Mouse (Mus musculus): ENCODE data around the gene Ccdc9b. TPM values are rescaled to one million over a fixed set of nuclear protein-coding genes. Genes with fewer than 3 reads are reported as not detected.

The Ccdc9b gene
- polyA plus RNA-seq, 1 experiment from 2014 or later = 1.0 TPM

DNA sequence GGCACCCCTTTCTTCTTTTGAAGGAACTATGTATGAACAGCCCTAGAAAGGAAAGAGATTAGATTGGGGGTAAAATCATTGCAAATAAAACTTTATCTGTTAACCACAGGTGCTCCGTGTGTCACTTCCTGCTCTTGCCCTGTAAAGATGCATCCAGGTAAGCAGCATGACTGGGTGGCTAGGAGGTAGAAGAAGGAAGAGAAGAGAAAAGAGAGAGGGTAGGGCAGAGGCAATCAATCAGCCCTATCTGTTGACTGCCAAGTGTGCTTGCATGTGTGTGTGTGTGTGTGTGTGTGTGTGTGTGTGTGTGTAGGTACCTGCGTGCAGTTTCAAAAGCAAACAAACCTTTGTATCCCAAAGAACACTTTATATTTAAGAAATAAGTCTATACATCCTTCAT lies 12.1 kb upstream of the Ccdc9b start:
- no peak overlapping the region for H3K27ac ChIP-seq (ENCODE audit: low read depth, low read length)
- no peaks in the 10 kb centered on the region for H3K36me3 ChIP-seq (ENCODE audit: control insufficient read depth, insufficient read depth, low read length)
- WGBS (ENCODE audit: insufficient replicate concordance) = 78% methylated on average over 2 of the region's 2 CpGs
- no peak overlapping the region for H3K9ac ChIP-seq (ENCODE audit: low read depth, low read length)
- no peaks in the 10 kb centered on the region for H3K9me3 ChIP-seq (replicated peaks; ENCODE audit: control insufficient read depth, low read length)
- H3K4me2 ChIP-seq = no peak overlapping the region
- ATAC-seq (replicated peaks; ENCODE audit: insufficient number of reproducible peaks, low FRiP score, low TSS enrichment) = no peak
- no peak overlapping the region for H3K4me3 ChIP-seq (ENCODE audit: low read depth, low read length)
- no peaks in the 10 kb centered on the region for H3K27me3 ChIP-seq (ENCODE audit: control insufficient read depth, insufficient read depth, low read length)
- peaks cover 2% of the 10 kb centered on the region; the same call in 1 of the 2 replicates for H3K4me1 ChIP-seq (ENCODE audit: control insufficient read depth, insufficient read depth, low read length)

DNA sequence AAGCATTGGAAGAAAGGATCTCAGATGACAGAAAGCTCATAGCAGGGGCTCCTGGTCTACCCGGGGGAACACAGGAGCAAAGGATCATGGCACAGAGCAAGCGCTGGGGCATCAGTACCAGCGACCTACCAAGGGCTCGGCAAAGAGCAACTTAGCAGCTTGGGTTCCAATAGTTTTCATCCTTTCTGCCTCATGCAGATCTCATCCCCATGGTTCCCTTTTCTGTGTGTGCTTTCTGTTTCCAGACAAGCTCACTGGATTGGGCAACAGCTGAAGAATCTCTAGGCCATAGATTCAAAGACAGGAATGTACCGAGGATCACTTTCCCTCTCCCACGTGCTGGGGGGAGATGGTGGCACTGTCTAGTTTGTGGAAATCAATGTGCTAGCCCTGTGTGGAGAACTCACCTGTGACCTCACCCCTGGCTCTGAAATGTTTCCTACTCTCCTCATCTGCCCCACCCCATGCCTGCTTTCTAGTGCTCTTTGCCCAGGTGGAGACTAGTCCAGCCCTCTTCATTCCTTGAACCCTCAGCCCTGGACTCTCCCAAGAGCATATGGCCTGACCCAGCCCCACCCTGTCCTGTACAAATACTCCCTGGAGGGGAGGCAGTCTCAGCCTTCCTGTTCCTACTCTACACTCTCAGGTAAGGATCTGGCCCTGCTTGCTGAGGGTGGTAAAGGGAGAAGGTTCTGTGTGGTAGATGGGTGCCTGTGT lies 9.9 kb upstream of the Ccdc9b start, which contains the start of gene Phgr1:
Gene Phgr1, plus strand, starts transcription at position 612 of the 717 bp plus-strand sequence.
- Histone ChIP-seq H3K27me3 (ENCODE audit: control insufficient read depth, insufficient read depth, low read length) (no peaks in the 10 kb centered on the region), H3K27ac (ENCODE audit: low read depth, low read length) (no peak within 1 kb of the TSS), H3K9ac (ENCODE audit: low read depth, low read length) (no peak within 1 kb of the TSS), H3K4me1 (ENCODE audit: control insufficient read depth, insufficient read depth, low read length) (no peaks in the 10 kb centered on the region), H3K4me2 (no peak within 1 kb of the TSS), H3K36me3 (ENCODE audit: control insufficient read depth, insufficient read depth, low read length) (no peaks in the 10 kb centered on the region), H3K9me3 (replicated peaks; ENCODE audit: control insufficient read depth, low read length) (no peaks in the 10 kb centered on the region), H3K4me3 (ENCODE audit: low read depth, low read length) (no peak within 1 kb of the TSS)
- 75% methylated on average over 6 of the region's 6 CpGs for WGBS (ENCODE audit: insufficient replicate concordance)
- no peak; the same call in 1 of the 2 replicates for ATAC-seq (replicated peaks; ENCODE audit: insufficient number of reproducible peaks, low FRiP score, low TSS enrichment)

- peaks cover 24% of the 10 kb centered on the region for H3K4me1 ChIP-seq (ENCODE audit: control insufficient read depth, insufficient read depth, low read length)
- H3K9me3 ChIP-seq (replicated peaks; ENCODE audit: control insufficient read depth, low read length) = no peaks in the 10 kb centered on the region
These were observed 3.9 kb upstream of the Ccdc9b start for GRCm38 (mm10) chr2:118766041-118767033.

DNA sequence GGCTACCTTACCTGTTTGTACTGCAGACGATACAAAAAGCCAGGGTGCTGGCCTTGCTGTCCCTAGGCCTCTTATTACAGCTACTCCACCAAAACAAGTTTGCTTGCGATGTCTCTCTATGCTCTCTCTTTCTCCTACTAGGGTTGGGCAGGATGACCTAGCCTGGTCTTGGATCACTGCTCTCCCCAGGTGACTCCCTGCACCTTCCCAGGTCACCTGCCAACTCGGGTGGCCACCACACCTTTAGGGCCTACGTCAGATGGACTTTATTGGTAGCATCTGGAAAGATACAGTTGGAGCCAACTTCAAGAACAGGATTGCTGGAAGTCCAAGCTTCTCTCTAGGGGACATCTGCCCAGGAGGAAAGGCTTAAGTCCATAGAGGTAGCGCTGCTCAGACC lies 2.4 kb upstream of the Ccdc9b start:
- H3K27me3 ChIP-seq (ENCODE audit: control insufficient read depth, insufficient read depth, low read length) = peaks cover 6% of the 10 kb centered on the region; the same call in 1 of the 2 replicates
- H3K4me2 ChIP-seq = no peak overlapping the region
- no peak overlapping the region for H3K4me3 ChIP-seq (ENCODE audit: low read depth, low read length)
- H3K36me3 ChIP-seq (ENCODE audit: control insufficient read depth, insufficient read depth, low read length) = no peaks in the 10 kb centered on the region
- no peak for ATAC-seq (replicated peaks; ENCODE audit: insufficient number of reproducible peaks, low FRiP score, low TSS enrichment)
- no peaks in the 10 kb centered on the region for H3K9me3 ChIP-seq (replicated peaks; ENCODE audit: control insufficient read depth, low read length)
- WGBS (ENCODE audit: insufficient replicate concordance) = 77% methylated on average over 5 of the region's 5 CpGs
- H3K9ac ChIP-seq (ENCODE audit: low read depth, low read length) = no peak overlapping the region
- H3K4me1 ChIP-seq (ENCODE audit: control insufficient read depth, insufficient read depth, low read length) = peaks cover 32% of the 10 kb centered on the region
- no peak overlapping the region for H3K27ac ChIP-seq (ENCODE audit: low read depth, low read length)

More at GRCm38 (mm10) chr2:118766041-118767033, 3.9 kb upstream of the Ccdc9b start:
- 64% methylated on average over 10 of the region's 10 CpGs for WGBS (ENCODE audit: insufficient replicate concordance)
- no peaks in the 10 kb centered on the region for H3K36me3 ChIP-seq (ENCODE audit: control insufficient read depth, insufficient read depth, low read length)
- no peak for ATAC-seq (replicated peaks; ENCODE audit: insufficient number of reproducible peaks, low FRiP score, low TSS enrichment)
- H3K27ac ChIP-seq (ENCODE audit: low read depth, low read length) = no peak overlapping the region
- H3K4me3 ChIP-seq (ENCODE audit: low read depth, low read length) = no peak overlapping the region
- no peak overlapping the region for H3K9ac ChIP-seq (ENCODE audit: low read depth, low read length)
- H3K4me2 ChIP-seq = no peak overlapping the region
- H3K27me3 ChIP-seq (ENCODE audit: control insufficient read depth, insufficient read depth, low read length) = no peaks in the 10 kb centered on the region

DNA sequence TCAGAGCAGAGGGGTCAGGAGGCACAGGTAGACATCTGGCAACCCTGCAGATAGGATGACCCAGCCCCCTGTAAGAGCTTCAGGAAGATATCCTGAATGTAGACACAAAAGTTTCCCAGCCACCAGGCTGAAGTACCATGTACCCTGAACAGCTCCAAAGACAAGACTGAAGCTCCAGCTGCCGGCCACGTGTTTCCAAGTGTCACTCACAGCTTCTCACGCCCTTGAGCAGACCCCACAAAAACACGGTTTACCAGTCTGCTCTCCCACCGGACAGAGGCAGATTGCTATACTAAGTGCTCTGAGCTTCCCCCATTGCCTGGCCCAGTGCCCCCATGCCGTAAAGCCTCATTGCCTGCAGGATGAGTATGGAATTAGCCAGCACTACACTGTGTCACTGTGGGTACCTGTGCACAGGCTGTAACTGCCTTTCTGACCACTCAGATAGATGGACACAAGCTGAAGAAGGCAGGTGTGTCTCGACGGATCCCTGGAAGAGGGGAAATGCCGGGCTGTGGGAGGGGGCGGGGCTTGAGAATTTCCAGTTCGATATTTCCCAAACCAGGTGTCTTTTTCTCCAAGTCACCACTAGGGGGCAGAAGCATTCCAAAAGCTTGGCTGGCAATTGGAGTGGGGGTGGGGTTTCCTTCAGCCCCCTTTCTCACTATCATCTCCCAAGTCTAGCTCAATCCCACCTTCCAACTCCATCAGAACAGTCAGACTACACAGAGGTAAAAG lies 1.8 kb upstream of the Ccdc9b start:
- Histone ChIP-seq H3K27ac (ENCODE audit: low read depth, low read length) (no peak overlapping the region; the same call in 1 of the 2 replicates), H3K9ac (ENCODE audit: low read depth, low read length) (no peak overlapping the region)

GRCm38 (mm10) chr2:118763469-118763868 lies 1.0 kb upstream of the Ccdc9b start:
- Histone ChIP-seq H3K36me3 (ENCODE audit: control insufficient read depth, insufficient read depth, low read length) (no peaks in the 10 kb centered on the region), H3K4me2 (no peak overlapping the region), H3K27me3 (ENCODE audit: control insufficient read depth, insufficient read depth, low read length) (peaks cover 13% of the 10 kb centered on the region), H3K27ac (ENCODE audit: low read depth, low read length) (peak overlapping the region; percentile 94; the same call in 1 of the 2 replicates), H3K4me3 (ENCODE audit: low read depth, low read length) (no peak overlapping the region), H3K9ac (ENCODE audit: low read depth, low read length) (0 out of 2 replicates have a peak overlapping the region, but pooled peaks have one; percentile 22), H3K4me1 (ENCODE audit: control insufficient read depth, insufficient read depth, low read length) (peaks cover 32% of the 10 kb centered on the region), H3K9me3 (replicated peaks; ENCODE audit: control insufficient read depth, low read length) (no peaks in the 10 kb centered on the region)
- ATAC-seq (replicated peaks; ENCODE audit: insufficient number of reproducible peaks, low FRiP score, low TSS enrichment) = no peak
- 62% methylated on average over 7 of the region's 7 CpGs for WGBS (ENCODE audit: insufficient replicate concordance)

More for the DNA sequence above, 1.8 kb upstream of the Ccdc9b start:
- peaks cover 6% of the 10 kb centered on the region; the same call in 1 of the 2 replicates for H3K27me3 ChIP-seq (ENCODE audit: control insufficient read depth, insufficient read depth, low read length)
- no peaks in the 10 kb centered on the region for H3K36me3 ChIP-seq (ENCODE audit: control insufficient read depth, insufficient read depth, low read length)
- no peak for ATAC-seq (replicated peaks; ENCODE audit: insufficient number of reproducible peaks, low FRiP score, low TSS enrichment)
- H3K9me3 ChIP-seq (replicated peaks; ENCODE audit: control insufficient read depth, low read length) = no peaks in the 10 kb centered on the region
- peak overlapping the region; percentile 25; the same call in 1 of the 2 replicates for H3K4me2 ChIP-seq
- H3K4me3 ChIP-seq (ENCODE audit: low read depth, low read length) = no peak overlapping the region
- H3K4me1 ChIP-seq (ENCODE audit: control insufficient read depth, insufficient read depth, low read length) = peaks cover 32% of the 10 kb centered on the region
- 17% methylated on average over 11 of the region's 11 CpGs for WGBS (ENCODE audit: insufficient replicate concordance)

DNA sequence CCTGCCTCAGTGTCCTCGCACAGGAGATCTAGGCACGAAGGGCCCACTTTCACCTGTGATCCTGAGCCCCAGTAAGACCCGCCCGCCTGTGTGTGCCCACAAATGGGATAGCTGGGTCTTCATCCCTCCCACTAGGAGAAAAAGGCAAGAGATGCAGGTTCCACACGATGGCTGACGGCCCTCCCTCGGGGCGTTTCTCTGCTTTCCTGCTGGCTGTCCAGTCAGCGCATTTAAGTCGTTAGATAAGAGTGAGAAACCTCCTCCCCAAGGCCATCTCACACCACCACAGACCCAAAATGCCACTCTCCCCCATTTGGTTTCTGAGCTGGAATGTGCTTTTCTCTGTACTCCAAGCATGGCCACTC lies 305 bp upstream of the Ccdc9b start:
- Histone ChIP-seq H3K9ac (ENCODE audit: low read depth, low read length) (no peak overlapping the region), H3K4me3 (ENCODE audit: low read depth, low read length) (peak overlapping the region; percentile 34; the same call in 1 of the 2 replicates), H3K27me3 (ENCODE audit: control insufficient read depth, insufficient read depth, low read length) (peaks cover 16% of the 10 kb centered on the region), H3K4me2 (peak overlapping the region; percentile 72), H3K4me1 (ENCODE audit: control insufficient read depth, insufficient read depth, low read length) (peaks cover 32% of the 10 kb centered on the region), H3K27ac (ENCODE audit: low read depth, low read length) (peak overlapping the region; percentile 94; the same call in 1 of the 2 replicates), H3K36me3 (ENCODE audit: control insufficient read depth, insufficient read depth, low read length) (no peaks in the 10 kb centered on the region), H3K9me3 (replicated peaks; ENCODE audit: control insufficient read depth, low read length) (no peaks in the 10 kb centered on the region)
- no peak for ATAC-seq (replicated peaks; ENCODE audit: insufficient number of reproducible peaks, low FRiP score, low TSS enrichment)
- 5% methylated on average over 10 of the region's 10 CpGs for whole genome bisulfite sequencing (ENCODE audit: insufficient replicate concordance)

- peak overlapping the region; percentile 94 for H3K27ac ChIP-seq (ENCODE audit: low read depth, low read length)
- H3K27me3 ChIP-seq (ENCODE audit: control insufficient read depth, insufficient read depth, low read length) = peaks cover 16% of the 10 kb centered on the region
- no peaks in the 10 kb centered on the region for H3K36me3 ChIP-seq (ENCODE audit: control insufficient read depth, insufficient read depth, low read length)
- no peak overlapping the region for H3K4me3 ChIP-seq (ENCODE audit: low read depth, low read length)
- WGBS (ENCODE audit: insufficient replicate concordance) = 81% methylated on average over 12 of the region's 12 CpGs
- H3K4me1 ChIP-seq (ENCODE audit: control insufficient read depth, insufficient read depth, low read length) = peaks cover 32% of the 10 kb centered on the region
- H3K9ac ChIP-seq (ENCODE audit: low read depth, low read length) = peak overlapping the region; percentile 70
- peak overlapping the region; percentile 72 for H3K4me2 ChIP-seq
- ATAC-seq (replicated peaks; ENCODE audit: insufficient number of reproducible peaks, low FRiP score, low TSS enrichment) = no peak
- no peaks in the 10 kb centered on the region for H3K9me3 ChIP-seq (replicated peaks; ENCODE audit: control insufficient read depth, low read length)
These were observed 1.1 kb downstream of the Ccdc9b start for GRCm38 (mm10) chr2:118761358-118761757.

Data from heart, embryonic 11.5 days (tissue).